Mouse (Mus musculus) liver, embryonic 11.5 days (tissue): Measurements from ENCODE around the gene Tmem165. TPM values are rescaled to one million over a fixed set of nuclear protein-coding genes. Genes with fewer than 3 reads are reported as not detected.

Experiments used
- ATAC-seq: fragments of 200-750 bp; cut with Nextera tagmentation; replicated peaks from 2 replicates; pipeline ENCODE4 v1.8.0; 2017; ENCODE audit warnings: moderate number of reproducible peaks, mild to moderate bottlenecking, moderate TSS enrichment, moderate library complexity; ENCODE audit not compliant: low FRiP score
- DNase-seq: peaks from one replicate; pipeline ENCODE4 v3.0.0-alpha.2; 2017; ENCODE audit warnings: low spot score
- H3K27ac ChIP-seq: fragments of 300-500 bp; sonication (generic); 2 replicates; pipeline ENCODE4 v1.5.1; 2014; ENCODE audit warnings: mild to moderate bottlenecking, low read depth, low read length, control low read depth
- H3K27me3 ChIP-seq: fragments of 300-500 bp; sonication (generic); replicated peaks from 2 replicates; pipeline ENCODE4 v1.6.1; 2014; ENCODE audit warnings: low read length, mixed read lengths; ENCODE audit not compliant: control insufficient read depth, insufficient read depth
- H3K36me3 ChIP-seq: fragments of 300-500 bp; sonication (generic); 2 replicates; pipeline ENCODE4 v1.6.1; 2014; ENCODE audit warnings: mild to moderate bottlenecking, low read length, moderate library complexity, mixed read lengths; ENCODE audit not compliant: control insufficient read depth, insufficient read depth
- H3K4me1 ChIP-seq: fragments of 300-500 bp; sonication (generic); replicated peaks from 2 replicates; pipeline ENCODE4 v1.6.1; 2014; ENCODE audit warnings: low read length, mixed read lengths; ENCODE audit not compliant: control insufficient read depth, insufficient read depth
- H3K4me2 ChIP-seq: fragments of 300-500 bp; sonication (generic); 2 replicates; pipeline ENCODE4 v1.6.1; 2014; ENCODE audit warnings: mild to moderate bottlenecking, control low read depth, moderate library complexity
- H3K4me3 ChIP-seq: fragments of 300-500 bp; sonication (generic); 2 replicates; pipeline ENCODE4 v1.5.1; 2014; ENCODE audit warnings: low read depth, low read length, control low read depth
- H3K9ac ChIP-seq: fragments of 300-500 bp; sonication (generic); 2 replicates; pipeline ENCODE4 v1.6.1; 2014; ENCODE audit warnings: low read depth, low read length, control low read depth
- H3K9me3 ChIP-seq: fragments of 300-500 bp; sonication (generic); 2 replicates; pipeline ENCODE4 v1.6.1; 2016; ENCODE audit warnings: low read length, inconsistent platforms, mixed read lengths; ENCODE audit not compliant: control insufficient read depth
- WGBS: fragments of 180-500 bp; shearing (Covaris S2); extraction: QIAGEN DNeasy Blood & Tissue Kit; methylation state at CpG from one replicate; pipeline ENCODE4 v1.1.7; 2014; 5-methylcytosine and 5-hydroxymethylcytosine counted together
- polyA plus RNA-seq: library from polyadenylated mRNA; unstranded; fragments of >200 nt; fragmentation: Nextera tagmentation; extraction: Ambion mirVana; gene quantifications from 2 replicates; pipeline ENCODE4 v1.2.1, GENCODE M21; 2014

Gene Tmem165
- polyA plus RNA-seq, 1 experiment from 2014 or later, result 67.2 TPM

- WGBS, result 87% methylated on average over 4 of the region's 4 CpGs
- H3K4me2 ChIP-seq, result no peak overlapping the region
- DNase-seq, result no peak
These were observed 60.2 kb downstream of the Tmem165 start for GRCm38 (mm10) chr5:76243929-76244328.

GRCm38 (mm10) chr5:76244430-76244829 lies 60.8 kb downstream of the Tmem165 start:
- ATAC-seq (no peak), DNase-seq (no peak)
- H3K27ac ChIP-seq, result no peak overlapping the region
- 92% methylated on average over 10 of the region's 10 CpGs for WGBS
- H3K27me3 ChIP-seq, result no peaks in the 10 kb centered on the region
- no peak overlapping the region for H3K9ac ChIP-seq
- H3K9me3 ChIP-seq, result no peaks in the 10 kb centered on the region
- no peak overlapping the region for H3K4me2 ChIP-seq
- H3K4me1 ChIP-seq, result no peaks in the 10 kb centered on the region
- no peak overlapping the region for H3K4me3 ChIP-seq
- H3K36me3 ChIP-seq, result no peaks in the 10 kb centered on the region

More at GRCm38 (mm10) chr5:76243929-76244328, 60.2 kb downstream of the Tmem165 start:
- no peak overlapping the region for H3K9ac ChIP-seq
- H3K36me3 ChIP-seq, result no peaks in the 10 kb centered on the region
- H3K27me3 ChIP-seq, result no peaks in the 10 kb centered on the region
- H3K9me3 ChIP-seq, result no peaks in the 10 kb centered on the region
- no peaks in the 10 kb centered on the region for H3K4me1 ChIP-seq
- ATAC-seq, result no peak
- H3K4me3 ChIP-seq, result no peak overlapping the region
- H3K27ac ChIP-seq, result no peak overlapping the region

GRCm38 (mm10) chr5:76245419-76245818 lies 61.7 kb downstream of the Tmem165 start:
- no peaks in the 10 kb centered on the region for H3K9me3 ChIP-seq
- DNase-seq (no peak), ATAC-seq (no peak)
- H3K9ac ChIP-seq, result no peak overlapping the region
- no peaks in the 10 kb centered on the region for H3K4me1 ChIP-seq
- H3K36me3 ChIP-seq, result no peaks in the 10 kb centered on the region
- no peak overlapping the region for H3K27ac ChIP-seq
- WGBS, result 83% methylated on average over 3 of the region's 3 CpGs
- H3K4me3 ChIP-seq, result no peak overlapping the region
- H3K27me3 ChIP-seq, result no peaks in the 10 kb centered on the region
- no peak overlapping the region for H3K4me2 ChIP-seq

GRCm38 (mm10) chr5:76246539-76246938 lies 62.9 kb downstream of the Tmem165 start:
- Histone ChIP-seq H3K9ac (no peak overlapping the region), H3K4me2 (no peak overlapping the region), H3K4me3 (no peak overlapping the region), H3K27ac (no peak overlapping the region), H3K4me1 (no peaks in the 10 kb centered on the region), H3K27me3 (no peaks in the 10 kb centered on the region), H3K36me3 (no peaks in the 10 kb centered on the region), H3K9me3 (no peaks in the 10 kb centered on the region)
- DNase-seq (no peak), ATAC-seq (no peak)

GRCm38 (mm10) chr5:76250948-76251347 lies 67.3 kb downstream of the Tmem165 start:
- DNase-seq (no peak), ATAC-seq (no peak)
- Histone ChIP-seq H3K9ac (no peak overlapping the region), H3K36me3 (no peaks in the 10 kb centered on the region), H3K27ac (no peak overlapping the region), H3K4me1 (no peaks in the 10 kb centered on the region), H3K27me3 (no peaks in the 10 kb centered on the region), H3K9me3 (no peaks in the 10 kb centered on the region), H3K4me2 (no peak overlapping the region), H3K4me3 (no peak overlapping the region)
- WGBS, result 95% methylated on average over 3 of the region's 3 CpGs

Other genes with a start within 250 kb of the Tmem165 start
- gene Kdr, start 205.4 kb upstream of the Tmem165 start, polyA plus RNA-seq, result 28.0 and 31.2 TPM in 2 replicates
- 20.1 and 21.0 TPM in 2 replicates for gene Srd5a3, start 43.6 kb upstream of the Tmem165 start, polyA plus RNA-seq
- gene Clock, start 120.9 kb downstream of the Tmem165 start, polyA plus RNA-seq, result 6.6 and 8.2 TPM in 2 replicates
- gene Pdcl2, start 147.3 kb downstream of the Tmem165 start, polyA plus RNA-seq, result not detected in 2 replicates
- gene Nmu, start 179.9 kb downstream of the Tmem165 start, polyA plus RNA-seq, result not detected in 2 replicates